Mouse (Mus musculus): ENCODE data around the gene Krtap20-2. TPM values are rescaled to one million over a fixed set of nuclear protein-coding genes. Genes with fewer than 3 reads are reported as not detected.
"Not testable (repeated sequence)": the region's sequence is repeated elsewhere in the genome, so short reads cannot be mapped to it uniquely, and the experiment has no call there.

The Krtap20-2 gene
- not detected for total RNA-seq (2021)

DNA sequence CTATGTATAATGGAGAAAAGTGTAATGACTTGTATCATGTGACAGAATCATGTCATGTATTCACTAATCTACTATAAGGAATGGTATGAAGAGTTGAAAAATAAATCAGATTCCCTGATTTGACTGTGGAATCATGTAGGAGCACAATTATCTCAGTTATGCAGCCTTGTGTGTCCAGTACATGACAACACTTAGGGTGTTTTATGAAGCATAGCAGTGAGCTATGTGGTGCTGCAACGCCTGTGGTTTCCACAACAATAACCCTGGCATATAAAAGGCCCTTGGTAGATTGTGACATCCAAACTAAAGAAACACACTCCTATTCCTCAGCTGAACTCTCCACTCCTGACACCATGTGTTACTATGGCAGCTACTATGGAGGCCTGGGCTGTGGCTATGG is at the start of gene Krtap20-2:
Krtap20-2 (plus strand) TSS at position 301 of the 400 bp plus-strand sequence.
- no peak for DNase-seq
- intact Hi-C loops (cut with DNase I): no loop called here

DNA sequence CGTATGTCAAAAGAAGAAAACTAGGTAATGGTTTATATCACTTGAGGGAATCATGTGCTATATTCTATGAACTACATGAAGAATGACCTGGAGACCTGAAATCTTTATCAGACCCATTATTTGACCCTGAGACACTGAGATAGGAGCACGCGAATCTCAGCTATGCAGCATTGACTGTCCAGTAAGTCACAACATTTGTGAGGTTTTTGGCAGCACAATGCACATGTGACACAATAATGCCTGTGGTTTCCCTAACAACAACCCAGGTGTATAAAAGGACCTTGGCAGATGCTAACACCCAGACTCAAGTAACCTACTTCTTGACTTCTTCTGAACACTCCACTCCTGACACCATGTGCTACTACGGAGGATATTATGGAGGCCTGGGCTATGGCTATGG is 48.0 kb upstream of the Krtap20-2 start, which contains the start of gene Gm9789:
Gm9789 (plus strand) TSS at position 301 of the 400 bp plus-strand sequence.
- DNase-seq: no peak
- intact Hi-C loops (cut with DNase I): no loop called here

DNA sequence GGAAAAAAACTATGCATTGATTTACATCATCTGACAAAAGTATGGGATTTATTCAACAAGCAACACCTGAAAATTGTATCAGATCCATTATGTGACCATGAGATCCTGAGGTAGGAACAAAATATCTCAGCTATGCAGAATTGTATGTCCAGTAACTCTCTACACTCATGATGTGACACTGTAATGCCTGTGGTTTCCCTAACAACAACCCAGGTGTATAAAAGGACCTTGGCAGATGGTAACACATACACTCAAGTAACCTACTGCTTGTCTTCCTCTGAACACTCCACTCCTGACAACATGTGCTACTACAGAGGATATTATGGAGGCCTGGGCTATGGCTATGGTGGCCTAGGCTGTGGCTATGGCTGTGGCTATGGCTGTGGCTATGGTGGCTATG is 36.5 kb upstream of the Krtap20-2 start, which contains the start of gene Gm7735:
Gm7735 (plus strand) TSS at position 301 of the 400 bp plus-strand sequence.
- DNase-seq; intact Hi-C loops (cut with DNase I): not testable (repeated sequence)

DNA sequence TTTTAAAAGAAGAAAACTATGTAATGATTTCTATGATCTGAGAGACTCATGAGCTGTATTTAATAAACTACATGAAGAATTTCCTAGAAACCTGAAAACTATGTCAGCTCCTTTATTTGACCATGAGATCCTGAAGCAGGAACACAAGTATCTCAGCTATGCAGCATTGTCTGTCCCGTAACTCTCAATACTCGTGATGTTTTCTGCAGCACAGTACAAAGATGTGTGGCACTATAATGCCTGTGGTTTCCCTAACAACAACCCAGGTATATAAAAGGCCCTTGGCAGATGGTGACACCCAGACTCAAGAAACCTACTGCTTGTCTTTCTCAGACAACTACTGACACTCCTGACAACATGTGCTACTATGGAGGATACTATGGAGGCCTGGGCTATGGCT is 31.2 kb upstream of the Krtap20-2 start, which contains the start of gene 1110057P08Rik:
1110057P08Rik (plus strand) TSS at position 301 of the 400 bp plus-strand sequence.
- intact Hi-C loops (cut with DNase I): no loop called here
- no peak for DNase-seq

DNA sequence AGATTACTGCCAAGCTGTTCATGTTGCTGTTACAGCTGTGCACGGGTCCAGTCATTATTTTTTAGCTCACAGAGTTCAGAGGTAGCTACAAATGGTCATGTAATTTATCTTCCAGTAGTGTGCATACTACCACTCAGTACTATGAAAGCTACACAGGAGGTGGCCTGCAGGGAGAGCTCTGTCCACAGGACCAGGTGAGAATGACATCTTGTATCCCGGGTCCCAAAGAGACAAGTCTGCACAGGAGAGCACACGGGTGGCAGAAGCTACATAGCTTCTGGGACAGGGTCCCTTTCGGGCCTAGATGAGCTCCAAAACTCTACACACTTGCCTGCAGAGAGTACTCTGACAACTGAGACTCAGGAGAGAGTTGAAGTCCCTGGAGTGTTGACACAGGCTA is 17.0 kb upstream of the Krtap20-2 start:
- intact Hi-C loops (cut with DNase I): no loop called here
- DNase-seq: no peak

Other genes with a start within 250 kb of the Krtap20-2 start
- not detected for gene Krtap16-3, start 243.0 kb upstream of the Krtap20-2 start, total RNA-seq (2021)
- not detected for gene Krtap22-2, start 195.1 kb upstream of the Krtap20-2 start, total RNA-seq (2021)
- gene Gm10229, start 190.6 kb upstream of the Krtap20-2 start, total RNA-seq (2021): not detected
- gene Krtap6-1, start 174.2 kb upstream of the Krtap20-2 start, total RNA-seq (2021): not detected
- gene Gm10228, start 164.4 kb upstream of the Krtap20-2 start, total RNA-seq (2021): not detected
- not detected for gene Krtap6-5, start 158.0 kb upstream of the Krtap20-2 start, total RNA-seq (2021)
- not detected for gene 1110025L11Rik, start 141.9 kb upstream of the Krtap20-2 start, total RNA-seq (2021)
- not detected for gene Krtap6-3, start 121.8 kb upstream of the Krtap20-2 start, total RNA-seq (2021)
- gene Gm6358, start 65.0 kb upstream of the Krtap20-2 start, total RNA-seq (2021): not detected
- gene Gm10061, start 54.8 kb upstream of the Krtap20-2 start, total RNA-seq (2021): not detected
- not detected for gene Gm9789, start 47.9 kb upstream of the Krtap20-2 start, total RNA-seq (2021)
- gene Gm7735, start 36.4 kb upstream of the Krtap20-2 start, total RNA-seq (2021): not detected
- gene 1110057P08Rik, start 31.1 kb upstream of the Krtap20-2 start, total RNA-seq (2021): not detected
- gene Krtap21-1, start 198.0 kb downstream of the Krtap20-2 start, total RNA-seq (2021): not detected
- not detected for gene Krtap6-2, start 214.2 kb downstream of the Krtap20-2 start, total RNA-seq (2021)